Mouse (Mus musculus): ENCODE data around the gene Hist1h4d. TPM values are rescaled to one million over a fixed set of nuclear protein-coding genes. Genes with fewer than 3 reads are reported as not detected.
"Not testable (repeated sequence)": the region's sequence is repeated elsewhere in the genome, so short reads cannot be mapped to it uniquely, and the experiment has no call there.

The Hist1h4d gene
- 100 to 1,000 TPM in 1 of 2 experiments, 10 to 100 TPM in 1; 92.0 to 119 TPM for total RNA-seq (2021)
- long read RNA-seq, experiment 1, result 0 reads
- long read RNA-seq, experiment 2, result 0 reads

- peak; percentile 91 to 98 for DNase-seq
- intact Hi-C loops (cut with DNase I), result loop anchor here (5.0 to 10.0 kb wide), 4 partner anchors 49 to 1827 kb away; partner anchors contain the start of genes Hist1h1c, Hist1h1t, Hist1h2af and Hist1h2ak
Measured at GRCm38 (mm10) chr13:23581408-23582218, at the start of gene Hist1h4d. Gene Hist1h4d (plus strand): TSS chr13:23581598.

GRCm38 (mm10) chr13:23532262-23533075, 48.9 kb upstream of the Hist1h4d start:
- no peak for DNase-seq
- intact Hi-C loops (cut with DNase I), result loop anchor here (5.0 kb wide), 1 partner anchor 50 kb away; the partner anchor contains the start of gene Hist1h4d

- intact Hi-C loops (cut with DNase I), result loop anchor here (5.0 kb wide), 1 partner anchor 49 kb away; the partner anchor contains the start of gene Hist1h4d
- DNase-seq, result peak; percentile 39 to 66
Measured at GRCm38 (mm10) chr13:23533560-23534367, 47.6 kb upstream of the Hist1h4d start, which contains the start of gene Hist1h2af. Gene Hist1h2af (plus strand): TSS chr13:23533906.

GRCm38 (mm10) chr13:23534368-23535131, 46.8 kb upstream of the Hist1h4d start:
- intact Hi-C loops (cut with DNase I), result loop anchor here (5.0 kb wide), 1 partner anchor 48 kb away; the partner anchor contains the start of gene Hist1h4d
- no peak for DNase-seq

- peak; percentile 81 to 88 for DNase-seq
- intact Hi-C loops (cut with DNase I), result not testable (repeated sequence)
Measured at GRCm38 (mm10) chr13:23535137-23536075, 46.0 kb upstream of the Hist1h4d start, which contains the start of gene Hist1h3g. Gene Hist1h3g (plus strand): TSS chr13:23535422.

GRCm38 (mm10) chr13:23536076-23536822, 45.1 kb upstream of the Hist1h4d start:
- no peak for DNase-seq
- intact Hi-C loops (cut with DNase I), result no loop called here

GRCm38 (mm10) chr13:23537006-23537710, 44.2 kb upstream of the Hist1h4d start:
- intact Hi-C loops (cut with DNase I), result no loop called here
- DNase-seq, result no peak

GRCm38 (mm10) chr13:23538249-23538648, 43.1 kb upstream of the Hist1h4d start:
- no peak for DNase-seq
- intact Hi-C loops (cut with DNase I), result no loop called here

- intact Hi-C loops (cut with DNase I), result loop anchor here (5.0 kb wide), 1 partner anchor 157 kb away; the partner anchor contains the start of genes Hist1h1t and Hist1h4c
- DNase-seq, result not testable (repeated sequence)
Measured at GRCm38 (mm10) chr13:23539821-23540220, 41.6 kb upstream of the Hist1h4d start.

GRCm38 (mm10) chr13:23541497-23541896, 39.9 kb upstream of the Hist1h4d start:
- intact Hi-C loops (cut with DNase I), result loop anchor here (5.0 kb wide), 1 partner anchor 156 kb away; the partner anchor contains the start of genes Hist1h1t and Hist1h4c
- DNase-seq, result no peak

GRCm38 (mm10) chr13:23542225-23542980, 39.0 kb upstream of the Hist1h4d start:
- intact Hi-C loops (cut with DNase I), result loop anchor here (5.0 kb wide), 1 partner anchor 155 kb away; the partner anchor contains the start of genes Hist1h1t and Hist1h4c
- DNase-seq, result not testable (repeated sequence)

- intact Hi-C loops (cut with DNase I), result loop anchor here (5.0 kb wide), 1 partner anchor 154 kb away; the partner anchor contains the start of genes Hist1h1t and Hist1h4c
- DNase-seq, result peak; percentile 40 to 58
Measured at GRCm38 (mm10) chr13:23542999-23543607, 38.3 kb upstream of the Hist1h4d start, which contains the start of gene Hist1h2bh. Gene Hist1h2bh (minus strand): TSS chr13:23543392.

- intact Hi-C loops (cut with DNase I), result loop anchor here (5.0 kb wide), 1 partner anchor 153 kb away; the partner anchor contains the start of genes Hist1h1t and Hist1h4c
- peak; percentile 68 for DNase-seq
Measured at GRCm38 (mm10) chr13:23543965-23544786, 37.2 kb upstream of the Hist1h4d start, which contains the start of gene Hist1h3f. Gene Hist1h3f (plus strand): TSS chr13:23544052.

GRCm38 (mm10) chr13:23544787-23545120, 36.6 kb upstream of the Hist1h4d start:
- DNase-seq, result not testable (repeated sequence)
- intact Hi-C loops (cut with DNase I), result loop anchor here (5.0 kb wide), 1 partner anchor 153 kb away; the partner anchor contains the start of genes Hist1h1t and Hist1h4c

Measured in heart, postnatal 14 days (tissue).